Mouse (Mus musculus) bone marrow macrophage, adult 2 months (primary cell): ENCODE measurements around the gene Cobl. TPM values are rescaled to one million over a fixed set of nuclear protein-coding genes. Genes with fewer than 3 reads are reported as not detected.

Experiments
- H3K27ac ChIP-seq: 2 replicates; pipeline ENCODE4 v1.5.1; 2012; ENCODE audit warnings: low read depth, low read length; ENCODE audit not compliant: insufficient read depth
- H3K4me1 ChIP-seq: 2 replicates; pipeline ENCODE4 v1.6.1; 2012; ENCODE audit warnings: low read length; ENCODE audit not compliant: control insufficient read depth, insufficient read depth
- H3K4me3 ChIP-seq: 2 replicates; pipeline ENCODE4 v1.5.1; 2012; ENCODE audit warnings: mild to moderate bottlenecking, low read length, moderate library complexity; ENCODE audit not compliant: insufficient read depth
- CTCF ChIP-seq: IDR thresholded peaks from 2 replicates; pipeline ENCODE4 v1.5.1; 2012; ENCODE audit warnings: low read depth, mild to moderate bottlenecking, low read length, moderate library complexity
- POLR2A ChIP-seq: IDR thresholded peaks from 2 replicates; pipeline ENCODE4 v1.6.1; 2012; ENCODE audit warnings: mild to moderate bottlenecking, low read depth, low read length, borderline replicate concordance
- polyA plus RNA-seq: library from polyadenylated mRNA; stranded (reverse); fragments of >200 nt; gene quantifications from 2 replicates; pipeline ENCODE4 v1.2.4, GENCODE M21; 2012; ENCODE audit not compliant: missing spikeins, insufficient read depth, insufficient read length

The Cobl gene
- polyA plus RNA-seq, 1 experiment = not detected

GRCm38 (mm10) chr11:12319318-12319717 is 145.4 kb downstream of the Cobl start:
- Histone ChIP-seq H3K4me3 (no peak overlapping the region), H3K4me1 (no peaks in the 10 kb centered on the region), H3K27ac (no peak overlapping the region)
- TF ChIP-seq POLR2A = no peak
- no peak for TF ChIP-seq CTCF

DNA sequence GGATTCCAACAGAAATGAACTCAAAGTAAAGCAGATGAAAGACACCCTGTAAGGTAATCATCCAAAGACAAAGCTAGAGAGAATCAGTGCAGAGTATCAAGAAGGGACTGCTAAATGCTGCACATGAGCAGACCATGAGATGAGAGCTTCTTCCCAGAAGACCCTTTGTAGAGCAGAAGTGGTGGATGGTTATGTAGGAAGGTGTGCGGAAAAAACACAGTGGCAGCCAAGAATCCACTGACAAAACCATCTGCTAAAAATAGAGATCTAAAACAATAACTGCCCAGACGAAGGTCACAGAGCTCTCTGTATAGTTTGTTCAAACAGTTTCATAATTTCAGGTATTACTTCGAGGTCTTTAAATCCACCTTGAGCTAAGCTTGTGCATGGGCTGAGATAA is 149.1 kb downstream of the Cobl start:
- no peaks in the 10 kb centered on the region for H3K4me1 ChIP-seq
- no peak overlapping the region for H3K27ac ChIP-seq
- no peak for TF ChIP-seq POLR2A
- H3K4me3 ChIP-seq = no peak overlapping the region

DNA sequence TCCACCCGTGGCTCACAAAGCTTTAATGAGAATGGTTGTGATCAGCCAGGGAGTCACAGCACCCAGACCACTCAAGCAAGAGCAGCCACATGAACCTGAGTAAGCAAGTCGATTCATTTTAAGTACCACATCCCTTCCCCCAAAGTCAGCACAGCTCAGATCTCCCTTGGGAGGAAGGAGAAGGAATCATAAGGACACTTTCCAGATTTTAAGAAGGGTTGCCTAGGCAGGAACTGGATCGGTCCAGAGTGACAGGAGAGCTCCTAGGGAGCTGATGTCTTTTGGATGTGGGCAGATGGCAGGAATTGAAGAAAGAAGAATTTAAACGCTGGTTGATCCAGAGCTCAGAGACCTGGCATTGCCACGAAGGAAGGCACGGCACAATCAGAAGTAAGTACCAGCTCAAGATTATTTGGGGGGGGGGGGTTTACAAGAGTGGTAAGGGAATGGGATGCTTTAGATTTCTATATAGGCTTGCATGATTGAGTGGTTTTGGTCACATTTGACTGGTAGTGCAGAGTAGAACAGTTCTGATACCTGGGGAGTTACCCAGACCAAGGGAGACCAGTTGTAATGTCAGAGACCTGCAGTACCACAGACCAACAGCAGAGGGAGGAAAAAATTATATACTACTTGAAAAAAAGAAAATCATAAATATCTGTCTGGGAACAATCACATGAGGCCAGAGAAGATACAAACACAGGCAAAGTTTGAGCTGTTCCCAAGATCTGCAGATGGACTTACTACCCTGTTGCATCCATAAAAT is 150.3 kb downstream of the Cobl start:
- Histone ChIP-seq H3K27ac (no peak overlapping the region), H3K4me1 (no peaks in the 10 kb centered on the region), H3K4me3 (no peak overlapping the region)
- TF ChIP-seq CTCF (no peak), POLR2A (no peak)

DNA sequence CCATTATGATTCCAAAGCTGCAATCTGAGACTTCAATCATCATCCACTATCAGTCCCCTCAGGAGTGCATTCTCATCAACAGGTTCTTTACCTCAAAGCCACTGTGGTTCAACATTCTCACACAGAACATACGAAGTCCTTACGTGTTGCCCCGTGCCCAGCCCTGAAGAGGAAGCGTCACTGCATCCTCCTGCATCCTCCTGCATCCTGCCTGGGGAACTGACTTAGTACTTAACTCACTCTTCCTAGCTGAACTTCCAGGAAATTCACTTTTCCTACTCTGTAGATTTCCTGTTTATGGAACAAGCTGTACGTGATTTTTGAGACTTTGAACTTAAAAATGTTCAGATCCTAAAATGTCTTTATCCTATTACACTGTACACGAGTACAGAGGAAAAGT is 153.3 kb downstream of the Cobl start:
- no peak overlapping the region for H3K27ac ChIP-seq
- no peaks in the 10 kb centered on the region for H3K4me1 ChIP-seq
- no peak for TF ChIP-seq POLR2A
- no peak for TF ChIP-seq CTCF
- H3K4me3 ChIP-seq = no peak overlapping the region

GRCm38 (mm10) chr11:12309423-12310023 is 155.2 kb downstream of the Cobl start:
- TF ChIP-seq CTCF = no peak
- Histone ChIP-seq H3K4me1 (no peaks in the 10 kb centered on the region), H3K27ac (no peak overlapping the region), H3K4me3 (no peak overlapping the region)

- TF ChIP-seq CTCF (no peak), POLR2A (no peak)
- Histone ChIP-seq H3K27ac (no peak overlapping the region), H3K4me1 (no peaks in the 10 kb centered on the region), H3K4me3 (no peak overlapping the region)
These were observed 159.9 kb downstream of the Cobl start for GRCm38 (mm10) chr11:12304879-12305278.

GRCm38 (mm10) chr11:12299701-12300446 is 164.9 kb downstream of the Cobl start:
- H3K4me3 ChIP-seq = no peak overlapping the region
- TF ChIP-seq POLR2A = no peak
- no peak for TF ChIP-seq CTCF
- H3K4me1 ChIP-seq = no peaks in the 10 kb centered on the region
- no peak overlapping the region for H3K27ac ChIP-seq

GRCm38 (mm10) chr11:12291654-12291935 is 173.2 kb downstream of the Cobl start:
- Histone ChIP-seq H3K4me3 (no peak overlapping the region), H3K27ac (no peak overlapping the region), H3K4me1 (no peaks in the 10 kb centered on the region)
- TF ChIP-seq CTCF (no peak), POLR2A (no peak)

DNA sequence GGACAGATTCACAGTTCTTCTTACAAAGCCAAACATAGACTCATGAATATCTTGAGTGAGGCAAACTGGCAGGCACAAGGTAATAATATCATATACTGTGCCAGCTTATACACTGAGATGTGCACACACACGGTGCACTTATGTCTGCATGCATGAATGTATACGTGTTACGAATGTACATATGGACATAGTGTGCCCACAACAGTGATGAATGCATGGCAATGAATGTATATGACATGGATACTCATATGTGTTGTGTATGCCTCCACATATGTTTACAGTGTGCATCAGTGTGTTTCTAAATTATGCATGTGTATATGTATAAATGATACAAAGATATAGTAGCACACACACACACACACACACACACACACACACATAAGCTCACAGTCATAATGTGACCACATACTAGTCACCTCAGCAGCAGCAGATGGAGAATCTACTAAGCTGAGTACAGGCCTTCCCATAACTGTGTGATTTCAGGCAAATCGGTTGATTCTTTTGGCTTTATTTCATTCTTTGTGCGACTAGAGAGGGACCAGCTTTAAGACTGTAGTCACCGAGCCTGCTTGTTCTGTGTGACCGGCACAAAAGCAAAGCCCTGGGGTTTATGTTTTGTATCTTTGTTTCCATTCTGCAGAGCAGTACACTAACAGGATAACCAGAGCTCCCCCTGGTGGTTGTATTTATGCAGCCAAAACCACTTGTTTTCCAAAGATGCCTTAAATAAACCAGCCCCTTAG is 173.7 kb downstream of the Cobl start:
- no peak overlapping the region for H3K27ac ChIP-seq
- TF ChIP-seq POLR2A = no peak
- TF ChIP-seq CTCF = peak; percentile 56; the same call in 1 of the 2 replicates
- no peak overlapping the region for H3K4me3 ChIP-seq
- H3K4me1 ChIP-seq = no peaks in the 10 kb centered on the region
